Mouse (Mus musculus): Measurements from ENCODE around the gene Pitx2.

DNA sequence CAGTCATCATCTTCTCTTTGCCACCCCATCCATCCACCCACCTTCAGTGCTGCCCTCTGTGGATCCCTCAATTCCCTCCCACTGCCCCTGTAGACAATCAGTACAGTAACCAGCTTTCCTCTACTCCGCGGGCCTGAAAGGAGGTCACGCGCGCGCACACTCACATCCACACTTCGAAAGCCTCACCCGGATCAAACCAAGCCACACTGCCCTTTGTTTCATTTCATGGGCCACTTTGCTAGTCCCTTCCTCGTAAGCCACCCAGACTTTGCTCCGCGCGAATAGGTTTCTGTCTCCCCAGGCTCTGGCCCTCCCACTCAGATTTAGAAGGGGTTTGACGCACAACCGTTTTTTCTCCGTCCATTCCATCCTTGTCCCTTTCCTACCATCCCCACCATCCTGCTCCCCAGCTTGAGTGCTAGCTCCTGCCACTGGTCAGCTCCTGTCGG, 494 bp upstream of the Pitx2 start:
- TF ChIP-seq POLR2A (IDR thresholded peaks at IDR 0.05; ENCODE audit: low read depth, low read length) (no peak), CTCF (conservative IDR thresholded peaks at IDR 0.05; ENCODE audit: insufficient read depth, insufficient read length, low read depth, low read length) (no peak)

All from kidney, adult 2 months (tissue).